Mouse (Mus musculus) urinary bladder, postnatal 25 days (tissue): ENCODE measurements at regions not wholly inside any gene's neighbourhood (a gene's known extent, or its start where the extent isn't known, plus 50 kb on each side); places are given as distances from the start of the nearest gene placed in this dataset.

ENCODE experiments used
- DNase-seq: peaks from one replicate; pipeline ENCODE4 v3.0.0; 2022; ENCODE audit warnings: low spot score

DNA sequence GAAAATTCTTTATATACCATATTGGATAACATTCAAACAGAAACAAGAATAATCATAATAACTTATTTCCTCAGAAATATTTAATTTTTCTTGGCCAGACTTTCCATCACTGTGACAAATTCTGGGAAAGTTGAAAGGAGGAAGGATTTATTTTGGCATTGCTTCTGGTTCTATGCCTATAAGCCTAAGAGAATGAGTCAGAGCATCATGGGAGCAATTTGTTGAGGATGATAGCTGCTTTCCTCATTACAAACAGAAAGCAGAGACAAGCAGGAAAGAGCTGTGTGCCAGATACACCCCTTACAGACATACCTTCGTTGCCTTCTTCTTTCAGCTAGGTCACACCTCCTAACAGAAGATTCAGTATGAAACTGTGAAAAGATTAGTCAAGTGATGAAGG is 115.3 kb downstream of the Rgs21 start:
- DNase-seq = no peak

GRCm38 (mm10) chr1:144451731-144452130 is 115.7 kb downstream of the Rgs21 start:
- no peak for DNase-seq

DNA sequence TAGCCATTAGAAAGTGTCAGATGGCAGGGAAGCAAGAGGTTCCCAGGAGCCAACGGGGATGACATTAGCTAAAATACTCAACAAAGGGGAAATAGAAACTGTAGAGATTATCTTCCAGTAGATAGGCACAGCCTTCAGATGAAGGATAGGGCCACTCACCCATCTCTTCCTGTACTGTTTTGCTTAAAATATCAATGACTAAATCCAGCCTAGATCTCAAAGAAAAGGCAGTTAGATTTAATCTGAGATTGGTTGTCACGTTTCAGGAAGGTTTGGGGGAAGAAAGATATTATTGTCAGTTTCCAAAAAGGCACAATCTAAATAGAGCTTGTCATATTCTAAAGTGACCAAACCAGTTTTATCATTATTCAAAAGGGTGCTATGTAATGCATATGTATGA is 130.8 kb downstream of the Rgs21 start:
- DNase-seq = no peak

DNA sequence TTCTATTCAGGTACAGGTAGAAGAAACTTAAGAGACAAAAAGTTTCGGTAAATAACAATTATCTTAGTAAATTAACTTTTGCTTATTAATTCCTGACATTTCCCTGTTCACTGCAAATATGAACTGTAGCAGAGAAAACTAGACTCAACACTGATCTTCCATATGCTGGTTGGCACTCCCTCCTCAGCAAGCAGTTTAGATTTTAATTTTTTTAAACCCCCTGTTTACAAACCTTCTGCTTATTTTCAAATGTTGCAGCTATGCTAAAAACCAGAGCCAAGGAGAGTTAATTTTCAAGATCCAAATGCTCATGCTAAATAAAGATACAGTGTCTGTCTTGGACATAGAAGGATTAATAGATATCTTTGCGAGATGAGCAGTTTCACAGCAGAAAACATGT is 134.7 kb downstream of the Rgs21 start:
- DNase-seq = no peak

DNA sequence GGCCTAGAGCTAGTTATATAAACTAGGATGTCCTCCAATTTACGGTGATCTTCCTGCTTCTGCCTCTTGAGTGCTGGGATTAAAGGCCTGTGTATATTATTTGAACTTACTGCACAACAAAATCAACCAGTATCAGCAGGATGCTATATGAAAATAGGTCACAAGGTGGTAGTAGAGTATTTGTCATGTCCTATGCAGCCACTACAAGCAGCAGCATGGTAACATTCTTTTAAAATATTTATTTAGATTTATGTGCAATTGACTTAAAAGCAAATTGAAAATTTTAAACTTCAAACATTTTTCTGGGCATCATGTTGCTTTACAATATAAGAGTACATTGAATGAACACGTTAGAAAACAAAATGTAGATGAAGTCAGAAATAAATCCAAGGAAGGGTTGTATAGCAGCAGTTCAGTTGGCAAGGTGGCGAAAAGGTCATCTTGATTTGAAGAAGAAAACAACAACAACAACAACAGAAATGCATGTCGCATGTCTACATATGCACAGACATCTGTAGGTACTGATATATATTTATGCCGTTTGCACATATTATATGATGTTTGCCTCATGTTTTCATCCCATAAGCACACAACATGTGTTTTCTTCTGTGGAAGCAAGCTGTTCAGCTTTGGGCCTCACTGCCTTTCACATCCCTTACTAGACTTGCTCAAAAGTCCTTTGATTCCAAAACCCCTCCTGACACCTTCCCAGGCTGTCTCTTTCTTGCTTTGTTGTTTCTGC is 135.8 kb downstream of the Rgs21 start:
- no peak for DNase-seq

DNA sequence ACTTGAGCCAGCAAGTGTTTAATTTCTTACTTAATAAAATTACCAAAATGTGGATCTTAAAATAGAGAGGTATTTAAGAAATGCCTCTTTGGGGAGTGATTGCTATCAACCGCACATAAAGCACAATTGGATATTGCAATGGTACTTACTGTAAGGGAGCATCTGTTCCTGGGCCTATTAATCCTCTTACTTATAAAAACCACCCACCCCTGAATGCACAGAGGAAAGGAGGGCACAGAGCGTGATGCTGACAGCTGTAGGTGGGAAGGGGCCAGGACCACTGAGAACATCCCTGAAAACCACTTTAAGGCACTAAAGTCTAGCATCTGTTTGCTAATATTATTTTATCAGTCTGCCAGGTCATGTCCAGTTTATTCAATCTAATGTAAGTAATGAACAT is 146.1 kb downstream of the Rgs21 start:
- DNase-seq = no peak

DNA sequence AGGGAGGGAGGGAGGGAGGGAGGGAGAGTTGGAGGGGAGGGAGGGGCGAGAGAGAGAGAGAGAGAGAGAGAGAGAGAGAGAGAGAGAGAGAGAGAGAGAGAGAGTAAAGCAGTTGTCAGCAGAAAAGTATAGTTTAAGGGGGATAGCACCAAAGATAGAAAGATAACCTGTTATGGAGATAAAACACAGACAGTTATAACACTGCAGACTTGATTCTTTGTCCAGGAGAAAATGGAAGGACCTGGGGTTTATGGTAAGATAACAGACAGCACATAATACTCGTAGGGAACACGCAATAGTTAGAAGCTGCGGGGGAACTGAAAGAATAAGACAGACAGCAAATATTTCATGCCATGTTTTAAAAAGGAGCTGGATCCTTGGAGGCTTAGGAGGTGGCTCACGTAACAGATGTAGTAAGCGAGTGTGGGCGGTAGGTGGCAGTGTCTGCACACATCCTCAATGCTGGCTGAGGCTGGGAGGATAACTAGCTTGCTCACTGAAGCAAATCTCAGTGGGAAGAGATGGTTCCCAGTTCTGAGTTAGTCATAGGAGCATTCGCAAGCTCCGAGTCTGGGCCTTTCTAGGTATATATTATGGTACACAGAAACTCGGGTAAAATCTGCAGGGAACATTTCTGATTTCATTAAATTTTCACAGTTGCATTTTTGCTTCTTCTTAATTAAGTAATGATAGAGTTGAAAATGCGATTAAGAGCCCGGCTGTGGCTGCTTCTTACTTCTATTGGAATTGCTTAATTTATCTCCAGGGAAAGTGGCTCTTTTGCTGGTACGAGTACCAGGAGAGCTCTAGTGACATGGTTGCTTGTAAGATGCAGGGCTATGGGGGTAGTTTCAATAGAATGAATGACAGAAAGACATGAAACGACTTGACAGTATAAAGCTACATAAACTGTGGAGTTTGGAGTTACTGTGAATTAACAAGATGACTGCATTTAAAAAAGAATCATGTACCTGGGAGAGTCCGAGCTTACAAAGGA is 157.6 kb upstream of the Rgs1 start:
- DNase-seq = peak; percentile 63

GRCm38 (mm10) chr1:144405724-144406123 is 156.7 kb upstream of the Rgs1 start:
- no peak for DNase-seq

GRCm38 (mm10) chr1:144405031-144405430 is 156.0 kb upstream of the Rgs1 start:
- no peak for DNase-seq

- DNase-seq = no peak
Measured at GRCm38 (mm10) chr1:144379991-144380594, 131.1 kb upstream of the Rgs1 start.

GRCm38 (mm10) chr1:144374121-144374520 is 125.1 kb upstream of the Rgs1 start:
- DNase-seq = no peak

DNA sequence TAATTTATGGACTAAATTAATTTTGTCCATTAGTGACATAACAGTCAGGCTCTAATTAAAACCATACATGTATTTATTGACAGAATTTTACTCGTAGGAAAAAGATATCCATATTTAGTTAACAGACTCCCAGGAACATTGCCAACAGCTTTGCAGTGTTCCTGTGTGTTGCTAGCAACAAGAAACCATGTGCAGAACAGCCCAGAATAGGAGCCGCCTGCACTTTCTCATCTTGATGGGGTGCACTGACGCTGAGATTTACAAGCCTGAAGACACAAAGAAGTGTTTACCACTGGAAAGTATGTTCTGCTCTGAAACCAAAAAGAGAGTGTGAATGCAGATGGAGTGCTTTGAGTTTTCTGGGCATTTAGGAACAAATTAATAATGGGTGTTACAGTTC is 118.5 kb upstream of the Rgs1 start:
- no peak for DNase-seq

DNA sequence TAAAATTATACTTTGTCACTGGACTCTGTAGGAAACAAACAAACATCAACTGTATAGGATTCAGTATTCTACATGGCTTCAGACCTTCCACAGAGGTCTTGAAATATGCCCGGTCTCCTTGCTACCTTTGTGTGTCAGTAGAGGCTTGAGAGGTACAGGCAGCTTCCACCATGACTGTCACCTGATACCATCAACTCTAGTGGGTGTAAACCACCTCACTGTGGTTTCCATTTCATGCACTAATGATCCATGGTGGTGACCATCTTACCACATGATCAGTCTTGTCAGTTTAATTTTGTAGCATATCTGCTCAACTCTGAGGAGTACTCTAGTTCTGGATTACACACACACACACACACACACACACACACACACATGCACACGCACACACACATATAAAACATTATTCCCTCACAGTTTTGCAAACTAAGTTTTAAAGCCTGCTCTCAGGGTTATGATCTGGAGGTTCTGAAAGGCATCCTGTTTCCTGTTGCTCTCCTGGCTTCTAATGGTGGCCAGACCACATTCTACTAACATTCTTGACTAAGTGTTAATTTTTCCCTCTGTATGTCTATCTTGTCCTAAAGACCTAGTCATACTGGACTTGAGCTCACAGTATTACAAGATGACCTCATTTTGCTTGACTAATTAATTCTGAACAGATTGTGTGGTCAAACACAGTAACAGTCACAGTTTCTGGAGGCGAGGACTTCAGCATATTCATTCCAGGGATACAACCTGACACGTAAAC is 106.7 kb upstream of the Rgs1 start:
- DNase-seq = no peak

DNA sequence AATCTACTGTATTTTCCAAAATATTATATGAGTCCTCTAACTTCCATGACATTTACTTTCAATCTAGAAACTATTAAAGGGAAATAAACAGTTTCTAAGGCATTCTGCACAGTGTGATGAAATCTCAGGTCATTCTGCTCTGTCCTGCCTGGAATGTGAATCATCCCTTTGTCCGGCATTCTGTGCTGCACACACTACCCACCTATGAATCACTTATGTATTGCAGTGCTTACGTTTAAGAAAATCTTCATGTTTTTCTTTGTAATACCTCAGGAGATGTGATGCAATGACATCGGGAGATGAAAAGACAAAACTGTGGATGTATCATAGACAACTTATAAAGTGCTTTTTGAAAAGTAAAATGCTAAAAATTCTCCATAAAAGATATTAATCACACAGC is 106.0 kb upstream of the Rgs1 start:
- no peak for DNase-seq

- no peak for DNase-seq
Measured at GRCm38 (mm10) chr1:144353320-144353719, 104.3 kb upstream of the Rgs1 start.

GRCm38 (mm10) chr1:144343820-144344219 is 94.8 kb upstream of the Rgs1 start:
- DNase-seq = no peak

DNA sequence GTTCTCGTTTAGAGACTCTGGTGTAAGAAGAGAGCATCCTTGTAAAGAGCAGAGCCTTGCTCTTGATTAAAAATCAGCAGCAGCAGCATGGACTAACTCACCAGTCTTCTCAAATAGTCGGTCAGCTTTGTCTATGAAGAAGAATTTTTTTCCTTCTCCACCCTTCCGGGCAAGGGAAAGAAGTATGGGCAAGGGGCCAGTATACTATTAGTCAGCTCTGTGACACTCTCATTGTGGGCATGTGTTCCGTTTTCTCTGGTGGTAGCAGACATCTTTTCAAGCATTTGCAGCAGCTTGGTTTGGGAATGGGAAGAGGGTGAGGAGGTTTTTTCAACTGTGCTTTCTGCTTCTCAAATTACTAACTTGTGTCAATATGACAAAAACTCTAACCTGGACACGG is 94.3 kb upstream of the Rgs1 start:
- DNase-seq = no peak

GRCm38 (mm10) chr1:144337572-144337971 is 88.5 kb upstream of the Rgs1 start:
- DNase-seq = no peak

GRCm38 (mm10) chr1:144330365-144331050 is 81.5 kb upstream of the Rgs1 start:
- no peak for DNase-seq

- DNase-seq = no peak
Measured at GRCm38 (mm10) chr1:144319406-144319805, 70.4 kb upstream of the Rgs1 start.

DNA sequence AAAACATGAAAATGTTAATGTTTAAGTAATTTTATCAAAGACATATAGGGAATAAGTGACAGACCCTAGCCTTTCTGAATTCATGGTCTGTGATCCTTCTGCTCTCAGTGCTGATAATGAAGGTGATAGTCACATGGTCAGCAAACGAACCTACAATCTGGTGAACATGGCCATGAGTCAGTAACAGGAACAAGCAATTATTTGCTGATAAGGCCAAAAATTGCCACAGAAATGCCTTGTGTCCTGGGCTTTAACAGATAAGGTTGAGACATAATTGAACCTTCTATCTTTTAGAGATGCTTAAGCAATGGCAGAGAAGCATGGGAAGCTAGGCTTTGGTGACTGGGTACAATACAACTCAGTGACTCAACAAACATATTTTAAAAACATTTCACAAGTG is 69.2 kb upstream of the Rgs1 start:
- DNase-seq = no peak
